Mouse (Mus musculus) liver, adult 2 months (tissue): ENCODE data around the gene Hbb-bs.

Source experiments
- CTCF ChIP-seq: fragments of 200-500 bp; IDR thresholded peaks from 2 replicates; pipeline ENCODE4 v1.5.1; 2011; ENCODE audit warnings: low read depth, low read length, control low read depth
- POLR2A ChIP-seq: fragments of 200-500 bp; IDR thresholded peaks from 2 replicates; pipeline ENCODE4 v1.6.1; 2011; ENCODE audit warnings: low read length, control low read depth; ENCODE audit not compliant: insufficient read depth; ENCODE audit errors: extremely low read depth

DNA sequence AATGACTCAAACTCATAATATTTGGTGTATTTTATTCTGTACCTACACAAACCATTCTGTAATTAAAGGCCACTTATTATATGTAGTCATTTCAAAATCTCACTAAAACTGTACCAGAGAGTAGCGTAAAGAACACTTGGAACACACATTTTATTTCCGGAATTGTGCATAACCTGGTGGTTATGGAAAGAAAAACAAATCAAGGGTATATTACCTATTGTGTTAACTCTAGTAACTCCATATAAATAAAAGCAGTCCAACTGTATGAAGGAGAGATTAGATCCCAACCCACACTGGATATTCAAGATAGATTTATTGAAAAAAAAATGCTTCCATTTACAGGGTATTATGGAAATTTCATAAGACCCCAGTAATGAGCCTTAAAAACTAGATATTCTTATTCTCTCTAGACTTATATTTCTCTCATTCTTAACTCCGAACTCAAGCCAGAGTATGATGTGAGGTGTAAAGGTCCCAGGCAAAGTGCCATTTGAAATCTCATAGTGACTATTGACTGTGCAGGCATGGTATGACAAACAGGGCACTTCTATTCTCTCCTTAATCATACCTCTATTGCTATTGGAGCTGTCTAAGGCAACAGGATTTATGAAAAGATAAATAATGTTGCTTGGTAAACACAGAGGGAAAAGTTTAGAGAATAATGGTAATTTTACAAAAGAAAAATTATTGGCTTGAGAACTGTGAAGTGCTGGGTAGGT is 2.2 kb downstream of the Hbb-bs start:
- TF ChIP-seq POLR2A (no peak), CTCF (no peak)
